8 mouse cellular contexts compared by ENCODE assay signal in genomic region chr2:174760479-174761121, GRCm38 (mm10). TPM values are rescaled to one million over a fixed set of nuclear protein-coding genes. Genes with fewer than 3 reads are reported as not detected.
DNase-seq lines count a peak whose midpoint lies in the region; ATAC-seq lines count a peak whose summit lies in the region.

Edn3 (plus strand) TSS chr2:174760619.

- H3K4me1 ChIP-seq in embryonic facial prominence, embryonic 14.5 days (ENCODE audit: control insufficient read depth, insufficient read depth, low read length): peaks cover 15% of the 10 kb centered on the region; the same call in 1 of the 2 replicates
- peaks cover 6% of the 10 kb centered on the region; the same call in 1 of the 2 replicates for H3K4me1 ChIP-seq in hindbrain, embryonic 16.5 days (ENCODE audit: control insufficient read depth, insufficient read depth, low read depth, low read length)
- peaks cover 12% of the 10 kb centered on the region for H3K4me1 ChIP-seq in lung, embryonic 16.5 days (replicated peaks; ENCODE audit: control insufficient read depth, insufficient read depth, low read length)

- under 1% methylated on average over 30 of the region's 48 CpGs for WGBS in embryonic facial prominence, embryonic 14.5 days
- 2% methylated on average over 48 of the region's 48 CpGs for WGBS in hindbrain, embryonic 16.5 days
- under 1% methylated on average over 48 of the region's 48 CpGs for WGBS in lung, embryonic 16.5 days

- H3K36me3 ChIP-seq in embryonic facial prominence, embryonic 14.5 days (ENCODE audit: control insufficient read depth, insufficient read depth, low read length): no peaks in the 10 kb centered on the region
- H3K36me3 ChIP-seq in hindbrain, embryonic 16.5 days (ENCODE audit: control insufficient read depth, insufficient read depth, low read length): no peaks in the 10 kb centered on the region
- H3K36me3 ChIP-seq in lung, embryonic 16.5 days (ENCODE audit: control insufficient read depth, insufficient read depth, low read length): no peaks in the 10 kb centered on the region
- no peaks in the 10 kb centered on the region for H3K36me3 ChIP-seq in splenic B cell, adult 2 months (ENCODE audit: control insufficient read depth, insufficient read depth, low read length, poor library complexity, severe bottlenecking)

- H3K4me3 ChIP-seq in embryonic facial prominence, embryonic 14.5 days (ENCODE audit: low read depth, low read length): peak within 1 kb of the TSS; percentile 55
- H3K4me3 ChIP-seq in hindbrain, embryonic 16.5 days (ENCODE audit: low read length): peak within 1 kb of the TSS; percentile 45
- H3K4me3 ChIP-seq in lung, embryonic 16.5 days (ENCODE audit: low read length): peak within 1 kb of the TSS; percentile 61

- peak within 1 kb of the TSS; percentile 45; the same call in 1 of the 2 replicates for H3K27ac ChIP-seq in embryonic facial prominence, embryonic 14.5 days (replicated peaks; ENCODE audit: low read depth, low read length)
- H3K27ac ChIP-seq in hindbrain, embryonic 16.5 days (ENCODE audit: low read depth, low read length): no peak within 1 kb of the TSS
- H3K27ac ChIP-seq in lung, embryonic 16.5 days (ENCODE audit: low read length): peak within 1 kb of the TSS; percentile 82

- DNase-seq in lung, adult 18-20 months: peak; percentile 29 to 35
- DNase-seq in lung, postnatal 36 days: no peak
- peak; percentile 41 for DNase-seq in embryonic facial prominence, embryonic 14.5 days (ENCODE audit: low spot score)
- DNase-seq in splenic B cell, adult 2 months (ENCODE audit: low read depth, low spot score): peak; percentile 5
- DNase-seq in left cerebral cortex, adult 11 months (ENCODE audit: low spot score): no peak
- DNase-seq in cerebellum, adult 9-11 months: no peak

- H3K4me2 ChIP-seq in embryonic facial prominence, embryonic 14.5 days (ENCODE audit: low read depth, low read length): peak within 1 kb of the TSS; percentile 83
- peak within 1 kb of the TSS; percentile 83 for H3K4me2 ChIP-seq in hindbrain, embryonic 16.5 days (ENCODE audit: low read length)
- peak within 1 kb of the TSS; percentile 91 for H3K4me2 ChIP-seq in lung, embryonic 16.5 days (ENCODE audit: low read depth, low read length)

- no peaks in the 10 kb centered on the region for H3K9me3 ChIP-seq in embryonic facial prominence, embryonic 14.5 days (ENCODE audit: control insufficient read depth, low read length)
- no peaks in the 10 kb centered on the region for H3K9me3 ChIP-seq in hindbrain, embryonic 16.5 days (ENCODE audit: control insufficient read depth, low read length)
- no peaks in the 10 kb centered on the region for H3K9me3 ChIP-seq in lung, embryonic 16.5 days (ENCODE audit: control insufficient read depth, low read length)

- H3K9ac ChIP-seq in embryonic facial prominence, embryonic 14.5 days (ENCODE audit: low read depth, low read length): peak within 1 kb of the TSS; percentile 71
- H3K9ac ChIP-seq in hindbrain, embryonic 16.5 days (ENCODE audit: low read depth, low read length): peak within 1 kb of the TSS; percentile 58
- peak within 1 kb of the TSS; percentile 79 for H3K9ac ChIP-seq in lung, embryonic 16.5 days (ENCODE audit: low read length)

- ATAC-seq in embryonic facial prominence, embryonic 14.5 days (ENCODE audit: low read depth): peak; percentile 60
- ATAC-seq in hindbrain, embryonic 16.5 days: peak; percentile 48; the same call in 1 of the 2 replicates
- ATAC-seq in lung, embryonic 16.5 days (ENCODE audit: low read depth): peak; percentile 68

- H3K27me3 ChIP-seq in embryonic facial prominence, embryonic 14.5 days (replicated peaks; ENCODE audit: control insufficient read depth, insufficient read depth, low read length): no peaks in the 10 kb centered on the region
- peaks cover 7% of the 10 kb centered on the region for H3K27me3 ChIP-seq in hindbrain, embryonic 16.5 days (replicated peaks; ENCODE audit: control insufficient read depth, insufficient read depth, low read length)
- no peaks in the 10 kb centered on the region; the same call in 1 of the 2 replicates for H3K27me3 ChIP-seq in lung, embryonic 16.5 days (ENCODE audit: control insufficient read depth, insufficient read depth, low read depth, low read length)
- H3K27me3 ChIP-seq in splenic B cell, adult 2 months (ENCODE audit: control insufficient read depth, insufficient read depth, low read length, poor library complexity, severe bottlenecking): no peaks in the 10 kb centered on the region; the same call in 1 of the 2 replicates

RNA-seq across cellular contexts. Expression of gene Edn3, which starts in this region (rescaled TPM):
- 13.9 and 16.5 TPM in 2 replicates for polyA plus RNA-seq in embryonic facial prominence, embryonic 14.5 days (2014; fragmentation: Nextera tagmentation; extraction: Ambion mirVana)
- 7.3 and 7.5 TPM in 2 replicates for polyA plus RNA-seq in hindbrain, embryonic 16.5 days (2015; fragmentation: Nextera tagmentation; extraction: Ambion mirVana)
- polyA plus RNA-seq in lung, embryonic 16.5 days (2015; fragmentation: Nextera tagmentation; extraction: Ambion mirVana): 48.5 and 52.7 TPM in 2 replicates

Comparison
In these comparisons a context has a peak if more than half of its experiments do, and no peak if none do; other contexts are left out.
1. DNase-seq: peak in lung, adult 18-20 months (2 of 2), embryonic facial prominence, embryonic 14.5 days (single experiment) and splenic B cell, adult 2 months (single experiment); none in lung, postnatal 36 days (single experiment), left cerebral cortex, adult 11 months (single experiment) and cerebellum, adult 9-11 months (single experiment).
2. Peak in every context shown above with its lines, with median percentiles within 50 percentile points of each other: ATAC-seq, H3K4me2 ChIP-seq, H3K4me3 ChIP-seq and H3K9ac ChIP-seq.